Mouse (Mus musculus) urinary bladder, postnatal 4 days (tissue): Measurements from ENCODE around the gene Mtif2.

Experiments
- DNase-seq, 2 experiments: peaks; one replicate each; pipeline ENCODE4 v3.0.0; 2021 to 2022; ENCODE audit warnings: low spot score in 2 of 2

The Mtif2 gene

GRCm38 (mm10) chr11:29549425-29549778 is 23.2 kb downstream of the Mtif2 start:
- no peak for DNase-seq

GRCm38 (mm10) chr11:29560452-29560851 is 34.2 kb downstream of the Mtif2 start:
- DNase-seq: no peak

GRCm38 (mm10) chr11:29560990-29561389 is 34.8 kb downstream of the Mtif2 start:
- DNase-seq: no peak

GRCm38 (mm10) chr11:29563406-29563805 is 37.2 kb downstream of the Mtif2 start:
- no peak for DNase-seq

- DNase-seq: no peak
These were observed 45.3 kb downstream of the Mtif2 start for GRCm38 (mm10) chr11:29571536-29571935.

GRCm38 (mm10) chr11:29572656-29573055 is 46.4 kb downstream of the Mtif2 start:
- no peak for DNase-seq

GRCm38 (mm10) chr11:29579610-29580009 is 53.4 kb downstream of the Mtif2 start:
- no peak for DNase-seq
